Comparison of ENCODE assay signal across 15 mouse cellular contexts in genomic region chr10:51328772-51329171, GRCm38 (mm10).
DNase-seq lines count a peak whose midpoint lies in the region; TF ChIP-seq lines count a peak whose summit lies in the region.
"Had no signal": no experiment of that assay in that cellular context is flagged by ENCODE, and none has a peak within 500 bp of the region (broad histone marks: within the 10 kb centered on the region; RNA-seq: fewer than 3 reads in every experiment).

No protein-coding gene starts in this region.

- no peak for TF ChIP-seq POLR2A in ES-Bruce4 (IDR thresholded peaks at IDR 0.05; ENCODE audit: insufficient read depth, low read length)

- no peaks in the 10 kb centered on the region for H3K27me3 ChIP-seq in ES-Bruce4 (ENCODE audit: control insufficient read depth, insufficient read depth, low read length, poor library complexity, severe bottlenecking)
- H3K27me3 ChIP-seq: embryonic facial prominence, embryonic 12.5 days had no signal

- DNase-seq in ES-CJ7 (ENCODE audit: low read depth, low spot score) (peak; percentile 58), ZHBTc4 (ENCODE audit: low read depth, low spot score) (peak; percentile 41)
- no peak for DNase-seq in cerebellum, adult 9-10 months
- DNase-seq in embryo, embryonic 11 days: no peak
- DNase-seq: adrenal gland, adult 2 months; adrenal gland, postnatal 10 days; adrenal gland, postnatal 25 days; cerebellum, adult 11 months; cerebellum, adult 18-20 months; cerebellum, adult 9-11 months; cerebellum, postnatal 14 days; cerebellum, postnatal 36 days had no signal

- H3K4me3 ChIP-seq in ES-Bruce4 (ENCODE audit: low read depth, low read length): no peak overlapping the region
- H3K4me3 ChIP-seq: embryonic facial prominence, embryonic 10.5 days; embryonic facial prominence, embryonic 12.5 days had no signal

- H3K9me3 ChIP-seq in ES-Bruce4 (replicated peaks; ENCODE audit: control insufficient read depth, insufficient read depth, low read length, poor library complexity, severe bottlenecking): peaks cover 13% of the 10 kb centered on the region; the same call in 1 of the 2 replicates
- H3K9me3 ChIP-seq: embryonic facial prominence, embryonic 10.5 days; embryonic facial prominence, embryonic 12.5 days had no signal

- TF ChIP-seq EP300 in ES-Bruce4 (IDR thresholded peaks at IDR 0.05; ENCODE audit: insufficient read depth, low read depth, low read length): no peak

- no peak overlapping the region for H3K9ac ChIP-seq in ES-Bruce4 (ENCODE audit: low read depth, poor library complexity, severe bottlenecking)
- H3K9ac ChIP-seq: embryonic facial prominence, embryonic 12.5 days had no signal

- no peak for TF ChIP-seq CTCF in ES-Bruce4 (IDR thresholded peaks at IDR 0.05; ENCODE audit: low read depth, low read length)

- peak overlapping the region; percentile 73 for H3K27ac ChIP-seq in ES-Bruce4 (ENCODE audit: insufficient read depth, low read length)
- H3K27ac ChIP-seq: embryonic facial prominence, embryonic 10.5 days; embryonic facial prominence, embryonic 12.5 days had no signal

- H3K4me1 ChIP-seq in ES-Bruce4 (ENCODE audit: control insufficient read depth, insufficient read depth, low read length): no peaks in the 10 kb centered on the region
- H3K4me1 ChIP-seq: embryonic facial prominence, embryonic 10.5 days; embryonic facial prominence, embryonic 12.5 days had no signal

- no peaks in the 10 kb centered on the region for H3K36me3 ChIP-seq in ES-Bruce4 (ENCODE audit: control insufficient read depth, insufficient read depth, low read length, poor library complexity, severe bottlenecking)
- H3K36me3 ChIP-seq: embryonic facial prominence, embryonic 10.5 days; embryonic facial prominence, embryonic 12.5 days had no signal

Comparison
In these comparisons a context has a peak if more than half of its experiments do, and no peak if none do; other contexts are left out.
1. DNase-seq: peak in ES-CJ7 (single experiment) and ZHBTc4 (single experiment); none in cerebellum, adult 9-10 months (single experiment) and embryo, embryonic 11 days (single experiment).